Mouse (Mus musculus): ENCODE data around the gene Anks1b. TPM values are rescaled to one million over a fixed set of nuclear protein-coding genes. Genes with fewer than 3 reads are reported as not detected.

Anks1b gene
- total RNA-seq (2021): under 1 TPM; 0.10 to 0.14 TPM

DNA sequence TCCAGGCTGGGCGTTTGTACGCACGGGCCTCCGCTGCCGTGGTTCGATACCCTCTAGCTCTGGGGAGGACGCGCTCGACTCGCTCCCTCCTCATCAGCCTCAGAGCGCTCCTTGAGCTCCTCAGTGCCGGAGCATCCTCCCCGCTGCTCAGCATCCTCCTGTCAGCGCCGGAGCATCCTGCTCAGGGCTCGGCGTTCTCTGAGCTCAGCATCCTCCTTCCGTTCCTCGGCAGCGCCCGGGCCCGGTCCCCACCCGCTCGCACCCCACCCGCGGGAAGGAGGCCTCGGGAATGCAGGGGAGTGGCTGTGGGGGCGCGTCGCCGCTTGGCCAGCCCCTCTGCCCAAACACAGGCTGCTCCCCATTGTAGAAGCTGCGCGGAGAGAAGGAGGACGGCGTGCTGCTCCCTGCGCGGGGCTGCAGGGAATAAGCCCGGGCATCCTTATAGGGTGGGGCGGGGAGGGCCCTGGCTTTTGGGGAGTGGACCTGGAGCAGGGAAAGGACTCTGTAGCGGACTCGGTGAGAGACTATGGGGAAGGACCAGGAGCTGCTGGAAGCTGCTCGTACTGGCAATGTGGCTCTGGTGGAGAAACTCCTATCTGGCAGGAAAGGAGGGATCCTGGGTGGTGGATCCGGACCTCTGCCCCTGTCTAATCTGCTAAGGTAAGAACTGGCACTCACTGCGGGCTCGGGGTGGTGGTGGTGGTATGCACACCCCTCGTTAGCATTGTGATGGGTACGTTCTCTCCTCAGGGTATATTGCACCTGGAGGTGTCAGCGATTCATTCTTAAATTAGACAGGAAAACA is at the start of gene Anks1b:
TSS of gene Anks1b (plus strand) at position 364 of the 805 bp plus-strand sequence.
- DNase-seq: peak; percentile 27

DNA sequence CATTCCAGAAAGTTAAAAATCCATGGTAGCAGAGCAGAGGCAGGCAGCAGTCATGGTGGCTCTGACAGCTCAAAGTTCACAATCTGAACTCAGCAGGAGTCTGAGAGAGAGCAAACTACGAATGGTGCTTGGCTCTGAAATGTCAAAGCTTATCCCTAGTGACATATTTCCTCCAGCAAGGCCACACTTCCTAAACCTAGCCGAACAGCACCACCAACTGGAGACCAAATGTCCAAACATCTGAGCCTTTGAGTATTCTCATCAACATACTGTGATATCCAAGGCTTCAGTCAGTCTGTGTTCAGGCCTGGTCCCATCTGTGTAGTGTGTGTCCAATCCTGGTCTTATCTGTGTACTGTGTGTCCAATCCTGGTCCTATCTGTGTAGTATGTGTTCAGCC is 49.4 kb upstream of the Anks1b start:
- DNase-seq: peak; percentile 50

DNA sequence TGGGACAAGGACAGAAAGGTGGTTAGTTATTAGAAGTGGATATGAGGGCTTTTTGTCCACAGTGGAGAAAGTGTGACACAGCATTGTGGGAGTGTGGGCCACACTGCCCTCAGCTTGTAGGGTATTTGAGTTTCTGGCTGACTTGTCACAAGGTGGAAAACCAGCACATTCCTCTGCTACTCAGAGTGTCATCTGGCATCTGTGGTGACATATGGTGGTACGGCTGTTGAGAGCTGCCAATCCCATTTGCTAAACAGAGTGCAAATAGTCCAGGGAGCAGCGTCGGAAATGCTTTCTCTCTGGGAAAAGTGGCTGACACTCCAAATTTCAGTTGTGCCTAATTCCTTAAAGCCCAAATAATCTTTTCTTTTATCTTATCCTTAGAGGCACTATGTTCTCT is 46.4 kb upstream of the Anks1b start:
- DNase-seq: no peak

DNA sequence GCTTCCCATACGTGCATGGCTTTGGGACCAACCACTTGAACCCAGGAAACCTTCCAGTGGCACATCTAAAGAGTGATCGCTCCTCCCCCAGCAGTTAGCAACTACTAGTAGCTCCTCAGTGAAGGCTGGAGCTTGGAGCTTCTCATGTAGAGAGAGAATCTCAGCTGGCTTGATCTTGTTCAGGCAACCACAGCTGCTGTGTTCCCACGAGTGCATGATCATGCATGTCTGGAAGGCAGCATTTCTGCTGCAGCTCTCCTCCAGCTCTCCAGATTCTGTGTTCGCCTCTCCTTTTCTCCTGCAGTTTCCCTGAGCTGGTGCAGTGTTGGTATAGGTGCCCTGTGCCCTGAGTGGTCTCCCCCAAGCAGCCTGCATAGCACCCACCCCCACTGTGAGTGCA is 41.0 kb upstream of the Anks1b start:
- no peak for DNase-seq

DNA sequence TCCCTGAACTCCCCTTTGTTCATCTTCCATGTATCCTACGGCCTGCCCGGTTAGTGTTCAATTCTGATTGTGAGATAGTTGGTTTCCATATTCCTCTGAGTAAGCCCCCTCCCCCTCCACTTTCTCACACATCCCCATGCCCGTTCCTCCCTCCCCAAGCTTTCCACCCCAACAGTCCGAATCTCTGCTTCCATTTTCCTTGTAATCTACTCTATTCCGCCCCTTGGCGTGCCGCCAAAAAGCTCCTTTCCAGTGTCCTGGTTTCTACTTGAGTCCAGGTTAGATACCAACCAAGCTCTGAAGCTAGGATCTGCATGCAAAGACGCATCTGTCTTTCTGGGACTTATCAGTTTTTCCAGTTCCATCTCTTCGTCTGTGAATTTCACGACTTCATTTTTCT is 40.1 kb upstream of the Anks1b start:
- peak; percentile 37 for DNase-seq

DNA sequence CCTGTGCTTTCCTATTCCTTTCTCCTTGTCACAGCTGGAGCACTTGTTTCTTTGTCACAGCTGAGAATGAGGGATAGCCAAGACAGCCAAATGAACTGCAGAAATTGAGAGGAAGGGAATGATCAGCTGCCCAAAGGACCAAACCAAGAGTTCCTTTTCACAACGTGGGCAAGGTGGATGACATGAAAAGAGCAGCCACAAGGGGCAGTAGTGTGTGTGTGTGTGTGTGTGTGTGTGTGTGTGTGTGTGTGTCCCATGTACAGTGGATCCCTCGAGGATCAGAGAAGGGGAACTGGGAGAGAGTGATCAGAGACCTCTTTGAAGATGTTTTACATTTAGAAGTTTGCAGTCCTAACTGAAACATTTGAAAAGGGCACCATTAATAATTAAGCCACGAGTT is 35.8 kb upstream of the Anks1b start:
- DNase-seq: no peak

DNA sequence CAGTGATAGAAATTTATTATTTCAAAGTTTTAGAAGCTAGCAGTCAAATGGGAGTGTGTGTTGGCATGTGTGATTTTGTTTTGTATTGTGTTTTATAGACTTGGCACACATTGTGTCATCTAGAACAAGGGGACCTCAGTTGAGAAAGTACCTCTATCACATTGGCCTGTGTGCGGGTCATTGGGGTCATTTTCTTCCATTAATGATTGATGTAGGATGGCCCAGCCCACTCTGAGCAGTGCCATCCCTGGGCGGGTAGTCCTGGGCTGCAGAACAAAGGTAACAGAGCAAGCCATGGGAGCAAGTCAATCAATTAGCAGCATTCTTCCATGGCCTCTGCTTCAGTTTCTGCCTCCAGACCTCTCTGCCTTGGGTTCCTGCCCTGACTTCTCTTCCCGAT is 34.5 kb upstream of the Anks1b start:
- no peak for DNase-seq

DNA sequence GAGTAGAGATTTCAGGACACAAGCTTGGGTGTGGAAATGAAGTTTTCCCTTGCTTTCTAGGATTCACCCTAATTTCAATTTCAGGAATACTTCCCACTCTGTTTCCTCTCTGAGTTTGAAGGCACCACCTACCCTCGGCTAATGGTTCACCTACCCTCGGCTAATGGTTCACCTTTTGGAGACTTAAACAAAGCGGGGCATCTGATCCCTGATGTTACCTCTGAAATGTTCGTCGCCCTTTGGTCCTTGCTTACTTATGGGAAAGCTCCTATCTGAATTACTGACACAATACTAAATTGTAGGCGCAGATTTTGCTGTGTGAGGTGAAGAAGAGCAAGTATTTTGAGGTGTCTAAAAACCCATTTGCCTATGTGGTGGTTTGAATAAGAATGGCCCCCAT is 22.4 kb upstream of the Anks1b start:
- DNase-seq: no peak

DNA sequence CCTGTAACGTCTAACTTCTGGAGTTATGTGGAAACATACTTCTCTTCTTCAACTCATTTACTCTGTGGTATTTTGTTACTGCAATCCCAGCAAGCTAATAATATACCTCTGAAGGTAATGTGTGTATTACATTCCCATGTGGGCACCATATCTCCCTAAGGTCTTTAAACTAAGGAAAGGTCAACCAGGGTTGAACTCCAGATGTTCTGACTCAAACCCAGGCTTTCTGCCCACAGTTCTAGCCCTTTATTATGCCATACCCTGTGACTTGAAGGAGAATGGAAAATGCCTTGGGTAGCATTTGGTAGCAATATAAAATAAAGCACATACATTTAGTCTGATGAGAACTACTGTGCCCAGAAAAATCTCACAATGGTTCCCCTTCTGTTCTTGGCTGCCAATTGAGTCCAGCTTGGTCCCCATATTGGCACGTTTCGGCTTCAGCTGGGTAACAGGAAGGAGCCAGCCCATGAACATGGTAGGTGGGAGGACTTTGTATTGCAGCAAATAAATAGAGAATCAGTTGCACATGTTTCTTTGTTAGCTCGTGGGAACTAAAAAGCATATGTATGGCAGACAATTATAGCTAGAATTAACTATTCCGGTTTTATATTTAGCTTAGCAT is 17.9 kb upstream of the Anks1b start:
- DNase-seq: no peak

DNA sequence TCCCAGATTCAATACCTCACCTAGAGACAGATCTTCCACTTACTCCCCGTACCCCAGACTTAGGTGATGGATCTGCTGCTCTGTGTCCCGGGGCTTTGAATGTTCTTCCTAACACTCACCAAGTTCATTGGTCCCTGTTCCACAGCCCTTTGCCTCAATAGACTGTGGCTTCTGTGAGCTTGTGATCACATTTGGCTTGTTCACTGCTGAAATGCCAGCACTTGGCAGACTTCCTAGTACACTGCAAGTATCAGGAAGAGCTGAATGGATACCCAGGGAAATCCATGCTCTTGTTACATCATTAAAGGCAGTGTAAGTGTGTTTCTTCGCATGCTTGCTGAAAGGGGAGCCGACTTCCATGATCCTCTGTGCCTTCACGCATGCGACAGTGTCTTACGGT is 17.0 kb upstream of the Anks1b start:
- no peak for DNase-seq

DNA sequence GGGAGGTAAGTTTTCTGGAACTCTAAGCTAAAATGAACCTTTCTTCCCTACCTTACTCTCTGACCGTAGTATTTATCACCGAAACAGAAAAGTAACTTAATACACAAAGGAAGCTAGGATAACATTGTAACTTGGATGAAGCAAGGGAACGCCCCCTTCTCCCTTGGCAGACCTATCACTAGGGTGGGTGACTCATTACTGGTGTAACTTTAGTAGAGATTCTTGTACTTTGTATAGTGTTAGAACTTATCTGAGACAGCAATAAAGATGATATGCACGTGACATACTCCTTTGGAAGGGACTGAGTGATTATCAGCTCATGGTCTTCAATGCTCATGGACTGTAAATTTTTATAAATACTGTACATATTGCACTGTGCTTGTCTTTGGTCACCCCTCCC is 5.1 kb upstream of the Anks1b start:
- DNase-seq: no peak

DNA sequence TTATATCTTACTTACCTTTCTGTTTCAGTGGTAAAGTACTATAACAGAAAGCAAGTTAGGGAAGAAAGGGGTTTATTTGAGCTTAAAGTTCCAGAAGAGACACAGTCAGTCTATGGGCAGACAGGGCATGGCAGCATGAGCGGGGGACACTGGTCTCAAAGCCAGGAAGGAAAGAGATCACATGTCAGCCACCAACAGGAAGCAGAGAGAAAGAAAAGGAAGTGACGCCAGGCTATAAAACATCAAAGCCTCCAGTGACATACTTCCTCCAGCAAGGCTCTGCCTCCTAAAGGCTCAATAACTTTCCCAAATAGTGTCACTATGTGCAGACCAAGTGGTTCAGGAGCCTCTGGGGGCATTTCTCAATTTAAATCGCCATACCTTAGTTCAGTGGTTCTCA is 4.5 kb upstream of the Anks1b start:
- no peak for DNase-seq

DNA sequence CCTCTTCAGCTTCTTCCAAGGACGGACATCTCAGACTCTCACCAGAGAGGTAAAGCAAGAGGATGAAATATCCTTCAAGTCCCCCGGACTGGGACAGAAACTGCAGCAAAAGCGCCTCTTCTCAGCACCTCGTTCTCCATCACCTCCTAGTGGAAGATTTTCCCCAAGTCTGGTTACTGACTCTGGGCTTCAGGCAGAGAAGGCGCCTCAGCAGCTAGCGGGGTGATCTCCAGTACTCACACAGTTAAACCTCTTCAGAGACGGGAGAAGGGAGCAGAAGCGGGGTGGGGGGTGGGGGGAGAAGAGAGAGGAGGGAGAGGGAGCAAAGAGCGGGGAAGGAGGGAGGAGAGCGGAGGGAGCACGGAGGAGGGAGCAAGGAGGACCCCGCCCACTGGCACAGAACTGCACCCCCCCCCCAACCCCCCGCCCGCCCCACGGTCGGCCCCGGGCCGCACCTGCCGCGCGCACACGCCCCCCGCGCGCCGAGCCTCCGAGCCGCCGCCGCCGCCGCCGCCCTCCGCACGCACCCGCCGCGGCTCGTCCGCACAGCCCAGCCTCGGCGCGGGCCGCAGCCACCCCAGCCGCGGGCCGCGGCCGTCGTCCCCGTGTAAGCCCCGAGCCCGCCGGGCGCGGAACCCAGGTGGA is 686 bp upstream of the Anks1b start:
- DNase-seq: no peak

DNA sequence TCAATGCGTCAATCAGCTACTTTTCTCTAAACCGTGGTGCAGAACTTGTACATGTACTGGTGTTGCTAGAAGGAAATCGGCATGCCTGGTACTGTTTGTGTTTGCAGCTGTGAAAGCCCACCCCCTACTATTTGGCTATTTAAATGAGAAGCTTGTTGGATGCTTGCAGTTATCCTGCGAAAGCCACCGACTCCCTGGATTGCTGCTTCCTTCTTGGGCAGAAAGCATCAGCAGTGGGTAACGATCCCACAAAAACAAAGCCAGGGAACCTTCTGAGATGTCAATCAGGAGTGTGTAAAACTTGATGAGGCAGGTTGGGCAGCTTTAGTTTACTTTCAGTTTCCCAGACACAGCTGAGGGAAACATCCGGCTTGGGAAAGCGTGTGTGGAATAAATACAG is 727 bp downstream of the Anks1b start:
- no peak for DNase-seq

DNA sequence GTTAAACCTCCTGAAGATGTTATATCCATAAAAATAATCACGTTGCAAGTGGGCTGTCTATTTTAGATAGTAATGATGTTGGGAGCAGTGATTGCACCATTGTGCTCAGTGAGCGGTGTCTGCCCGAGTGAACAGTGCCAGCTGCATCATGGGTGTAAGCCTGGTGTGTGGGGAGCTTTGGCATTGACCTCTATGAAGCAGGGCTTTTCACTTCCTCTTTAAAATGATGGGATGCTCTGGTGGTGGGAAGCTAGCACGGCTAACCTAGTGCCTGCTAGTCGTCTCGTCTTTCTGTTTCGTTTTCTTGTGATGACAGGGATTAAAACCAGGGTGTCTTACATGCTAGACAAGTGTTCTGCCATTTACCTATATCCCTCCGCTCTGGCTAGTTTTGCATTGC is 10.3 kb downstream of the Anks1b start:
- no peak for DNase-seq

DNA sequence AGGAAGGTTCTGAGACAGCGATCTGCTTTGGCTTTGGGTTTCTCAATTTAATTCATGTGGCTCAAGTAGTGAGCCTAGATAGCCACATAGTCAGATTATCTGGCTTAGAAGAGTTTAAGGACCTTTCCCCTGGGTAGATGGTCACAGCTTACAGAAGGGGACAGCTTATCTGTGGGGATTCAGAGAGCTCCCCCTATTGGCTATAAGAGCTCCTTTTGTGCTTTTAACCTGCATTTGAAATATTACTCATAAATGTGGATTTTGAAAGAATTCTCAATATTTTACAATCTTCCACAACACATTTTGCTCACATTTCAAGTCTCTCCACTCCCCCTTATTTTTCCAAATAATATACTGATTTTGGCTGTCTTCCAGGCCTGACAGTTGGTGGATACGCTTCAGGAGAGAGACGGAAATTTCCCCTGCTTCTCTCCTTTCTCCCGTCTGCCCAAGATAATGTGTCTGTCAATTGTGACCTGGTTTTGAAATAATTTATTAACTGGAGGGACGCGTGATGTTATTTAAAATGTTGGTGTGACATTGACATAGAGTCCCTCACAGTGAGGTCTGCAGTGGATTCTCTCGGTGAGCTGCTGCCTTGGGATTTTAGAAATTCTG is 29.5 kb downstream of the Anks1b start:
- DNase-seq: no peak

DNA sequence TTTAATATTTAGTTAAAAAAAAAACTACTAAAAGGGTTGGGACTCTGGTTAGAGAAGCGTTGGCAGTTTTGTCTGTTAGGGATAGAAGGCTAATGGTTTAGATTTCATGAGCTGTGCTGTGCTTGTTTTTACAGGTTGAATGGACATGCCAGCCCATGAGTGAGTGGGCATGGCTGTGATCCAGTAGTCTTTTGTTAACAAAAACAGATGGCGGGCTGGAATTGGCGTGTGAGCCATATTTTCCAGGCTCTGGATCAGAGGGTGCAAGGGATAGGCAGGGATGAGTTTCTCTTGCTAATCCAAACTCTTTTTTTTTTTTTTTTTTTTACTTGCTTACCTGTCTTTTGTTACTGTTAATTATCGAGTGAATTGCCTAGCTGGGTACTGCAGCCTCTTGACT is 38.6 kb downstream of the Anks1b start:
- DNase-seq: no peak

DNA sequence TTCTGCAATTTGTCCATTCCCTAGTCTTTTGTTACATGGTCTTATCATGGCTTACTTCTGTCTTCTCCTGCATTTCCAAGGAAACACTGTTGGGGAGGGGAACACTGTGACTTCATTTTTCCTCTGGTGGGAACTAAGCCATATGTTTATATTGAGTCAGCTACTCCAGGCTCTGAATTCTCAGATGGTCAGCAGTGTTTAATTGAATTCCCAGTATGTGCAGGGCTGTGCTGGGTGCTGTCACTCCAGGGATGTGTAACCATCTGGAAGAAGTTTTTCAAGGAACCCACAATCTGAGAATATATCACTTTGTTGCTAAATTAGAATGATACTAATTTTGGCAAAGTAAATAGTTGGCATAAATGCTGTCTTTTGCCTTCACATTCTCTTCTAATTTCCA is 39.9 kb downstream of the Anks1b start:
- no peak for DNase-seq

DNA sequence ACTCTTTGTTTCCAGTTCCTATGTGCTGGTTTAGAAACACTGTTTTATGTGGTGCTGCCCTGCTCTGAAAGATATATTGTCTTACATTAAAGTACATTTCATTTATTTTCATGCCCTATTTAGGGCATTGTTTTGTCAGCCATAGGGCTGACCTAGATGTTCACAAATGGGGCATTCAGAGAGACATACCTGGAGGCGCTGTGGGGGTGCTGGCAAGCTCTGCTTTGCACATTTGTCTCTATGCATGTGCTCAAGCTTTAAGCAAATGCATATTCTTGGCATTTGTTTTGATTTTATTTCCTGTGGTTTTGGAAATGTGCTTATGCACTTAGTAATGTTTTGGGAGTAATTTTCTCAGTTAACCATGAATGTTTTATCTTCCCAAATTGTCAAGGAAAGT is 43.8 kb downstream of the Anks1b start:
- no peak for DNase-seq

DNA sequence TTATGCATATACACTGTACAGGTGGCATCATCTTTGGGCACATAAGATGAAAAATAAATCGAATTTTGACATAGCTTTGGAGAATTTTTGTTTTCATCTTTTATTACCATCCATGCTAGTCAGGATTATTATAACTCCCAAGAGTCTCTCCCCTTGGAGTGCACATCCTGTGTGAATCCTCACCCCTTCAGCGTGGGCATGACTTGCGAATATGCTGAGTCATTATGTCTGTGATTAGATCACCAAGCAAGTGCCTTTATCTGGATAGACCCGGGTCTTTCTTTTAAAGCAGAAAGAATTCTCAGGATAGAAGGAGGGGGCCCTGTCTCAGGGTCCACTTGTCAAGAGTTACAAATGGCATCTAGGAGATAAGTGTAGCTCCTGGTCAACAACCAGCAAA is 48.7 kb downstream of the Anks1b start:
- no peak for DNase-seq

DNA sequence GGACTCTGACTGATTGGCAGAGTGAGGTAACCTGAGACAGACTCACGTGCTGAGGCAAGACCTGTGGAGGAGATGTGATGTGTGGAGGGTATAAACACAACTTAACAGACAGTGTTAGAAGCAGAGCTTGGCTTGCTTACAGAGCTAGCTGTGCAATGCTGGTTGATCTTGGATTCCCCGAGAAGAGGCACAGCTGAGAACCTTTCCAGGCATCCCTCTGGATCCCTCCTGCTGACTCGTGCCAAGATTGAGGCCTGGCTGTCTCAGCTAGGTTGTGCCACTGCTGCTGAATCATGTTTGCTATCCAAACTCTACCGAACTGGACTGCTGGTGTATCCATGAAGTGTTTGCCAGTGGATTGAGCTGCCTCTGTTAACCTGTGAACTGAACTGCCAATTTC is 68.9 kb downstream of the Anks1b start:
- no peak for DNase-seq

DNA sequence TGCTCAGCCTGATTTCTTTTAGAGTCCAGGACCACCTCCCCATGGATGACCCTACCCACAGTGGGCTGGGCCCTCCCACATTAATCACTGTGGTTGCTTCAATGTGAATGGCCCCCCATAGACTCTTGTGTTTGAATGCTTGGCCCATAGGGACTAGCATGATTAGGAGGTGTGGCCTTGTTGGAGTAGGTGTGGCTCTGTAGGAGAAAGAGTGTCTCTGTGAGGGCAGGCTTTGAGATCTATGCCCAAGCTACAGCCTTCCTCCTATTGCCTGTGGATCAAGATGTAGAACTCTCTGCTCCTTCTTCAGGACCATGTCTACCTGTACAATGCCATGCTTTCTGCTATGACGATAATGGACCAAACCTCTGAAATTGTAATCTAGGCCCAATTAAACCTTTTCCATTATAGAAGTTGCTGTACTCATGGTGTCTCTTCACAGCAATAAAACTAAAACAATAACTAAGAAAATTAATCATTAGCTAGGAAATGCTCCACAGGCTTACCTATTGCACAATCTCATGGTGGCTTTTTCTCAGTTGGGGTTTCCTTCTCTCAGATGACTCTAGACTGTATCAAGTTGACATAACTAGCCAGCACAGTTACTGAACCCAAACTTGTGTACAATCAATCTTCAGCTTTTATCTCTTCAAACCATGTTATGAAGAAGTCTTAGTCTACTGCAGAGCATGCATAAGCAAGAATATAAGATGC is 73.5 kb downstream of the Anks1b start:
- DNase-seq: no peak

DNA sequence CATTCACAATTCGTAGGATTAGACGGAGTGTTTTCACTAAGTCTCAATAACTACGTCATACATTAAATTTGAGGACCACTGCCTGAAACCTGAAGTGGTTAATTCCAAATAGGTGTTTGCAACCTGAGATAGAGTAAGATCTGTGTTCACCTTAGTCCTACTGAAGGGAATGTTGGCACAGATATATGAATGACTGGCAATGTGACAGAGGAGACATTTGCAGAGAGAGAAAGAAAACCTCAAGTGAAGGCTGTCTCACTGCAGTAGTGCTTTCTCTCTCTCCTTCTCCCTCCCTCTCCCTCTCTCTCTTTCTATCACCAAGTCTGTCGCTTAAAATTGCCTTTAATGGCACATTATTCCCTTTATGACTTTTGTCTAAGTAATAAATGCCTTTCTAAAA is 101.1 kb downstream of the Anks1b start:
- no peak for DNase-seq
